Mouse (Mus musculus) heart, embryonic 11.5 days (tissue): ENCODE data around the gene Aqp11. TPM values are rescaled to one million over a fixed set of nuclear protein-coding genes. Genes with fewer than 3 reads are reported as not detected.

ENCODE experiments used
- polyA plus RNA-seq: library from polyadenylated mRNA; unstranded; fragments of >200 nt; fragmentation: Nextera tagmentation; extraction: Ambion mirVana; gene quantifications from 2 replicates; pipeline ENCODE4 v1.2.1, GENCODE M21; 2014

Gene Aqp11
- polyA plus RNA-seq, 1 experiment from 2014 or later, result 3.3 TPM

Other genes starting within 250 kb of the Aqp11 start
- gene Aamdc, start 158.8 kb downstream of the Aqp11 start, polyA plus RNA-seq, result 34.1 and 37.0 TPM in 2 replicates
- 13.3 and 16.2 TPM in 2 replicates for gene Rsf1, start 158.4 kb downstream of the Aqp11 start, polyA plus RNA-seq
- gene Clns1a, start 41.7 kb downstream of the Aqp11 start, polyA plus RNA-seq, result 122 and 123 TPM in 2 replicates
- 5.5 and 8.7 TPM in 2 replicates for gene Pak1, start 50.3 kb upstream of the Aqp11 start, polyA plus RNA-seq
- gene Gdpd4, start 181.7 kb upstream of the Aqp11 start, polyA plus RNA-seq, result not detected in 2 replicates